Mouse (Mus musculus) kidney, adult 11 months (tissue): ENCODE measurements at regions not wholly inside any gene's neighbourhood (a gene's known extent, or its start where the extent isn't known, plus 50 kb on each side); places are given as distances from the start of the nearest gene placed in this dataset.

ENCODE experiments used
- DNase-seq: peaks from one replicate; pipeline ENCODE4 v3.0.0; 2022

- DNase-seq, result no peak
Observed at GRCm38 (mm10) chr2:12825902-12826301, 97.9 kb upstream of the Pter start.

GRCm38 (mm10) chr2:12833579-12833978 lies 90.3 kb upstream of the Pter start:
- DNase-seq, result no peak

- DNase-seq, result peak; percentile 89
Observed at GRCm38 (mm10) chr2:12866543-12866942, 57.3 kb upstream of the Pter start.

GRCm38 (mm10) chr2:12868772-12869171 lies 55.1 kb upstream of the Pter start:
- DNase-seq, result no peak
